Mouse (Mus musculus): Measurements from ENCODE around the gene Tshz2. TPM values are rescaled to one million over a fixed set of nuclear protein-coding genes. Genes with fewer than 3 reads are reported as not detected.

The Tshz2 gene
- polyA plus RNA-seq, 2 experiments = 0.43 to 1.5 TPM

DNA sequence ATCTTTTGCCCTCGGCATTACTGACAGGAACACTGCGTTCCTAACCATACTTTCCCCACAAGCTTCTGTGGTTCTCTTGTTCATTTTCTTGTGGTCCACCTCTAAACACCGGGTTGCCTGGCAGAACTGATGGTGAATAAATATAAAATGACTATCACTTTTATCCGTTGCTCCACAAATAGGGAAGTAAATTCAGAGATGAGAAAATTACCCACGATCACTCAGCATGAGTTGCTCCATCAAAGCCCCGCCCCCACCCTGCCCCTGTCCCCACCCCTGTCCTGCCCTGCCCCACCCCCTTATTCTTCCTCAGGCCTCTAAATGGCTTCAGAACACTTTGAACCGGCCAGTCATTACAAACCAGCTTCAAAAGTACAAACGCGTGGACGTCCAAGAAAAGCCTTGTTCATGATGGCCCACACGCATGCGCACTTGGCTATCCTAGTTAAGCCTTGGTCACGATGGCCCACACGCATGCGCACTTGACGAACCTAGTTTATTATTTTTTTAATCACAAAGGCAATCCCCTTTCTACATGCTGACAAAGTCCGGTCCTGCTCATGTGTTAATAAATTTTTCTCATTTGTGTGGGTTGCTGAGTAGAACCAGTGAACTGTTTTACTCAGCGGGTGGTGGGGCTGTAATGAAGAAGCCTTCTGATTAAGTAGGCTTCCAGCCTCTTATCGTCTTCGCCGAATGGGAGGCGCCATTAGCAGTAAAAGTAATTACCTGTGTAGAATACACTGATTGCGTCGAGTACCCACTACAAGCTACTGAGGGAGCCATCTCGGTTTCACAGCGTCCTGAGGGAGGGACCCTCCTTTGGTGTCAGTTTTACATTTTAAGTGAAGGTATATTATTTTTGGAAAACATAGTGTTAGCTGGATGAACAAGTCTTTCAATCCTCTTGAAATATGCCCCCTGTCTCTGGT, 102.9 kb downstream of the Tshz2 start:
- Histone ChIP-seq H3K9ac (replicated peaks) (no peak overlapping the region), H3K4me1 (replicated peaks; ENCODE audit: control insufficient read depth in 2 of 2, insufficient read depth in 2 of 2, low read length in 1 of 2) (peaks cover 0 to 4% of the 10 kb centered on the region in 2 experiments; a peak in 1 of 4 replicates), H3K27ac (no peak overlapping the region), H3K36me3 (replicated peaks; ENCODE audit: control insufficient read depth, insufficient read depth, low read depth) (no peaks in the 10 kb centered on the region), H3K4me3 (ENCODE audit: insufficient read depth in 1 of 2, low read depth in 2 of 2, low read length in 2 of 2) (no peak overlapping the region), H3K4me2 (ENCODE audit: low read depth) (no peak overlapping the region), H3K27me3 (ENCODE audit: control insufficient read depth, insufficient read depth, low read length) (no peaks in the 10 kb centered on the region), H3K9me3 (ENCODE audit: control insufficient read depth, low read length) (no peaks in the 10 kb centered on the region)
- WGBS (ENCODE audit: insufficient replicate concordance) = 70% methylated on average over 26 of the region's 26 CpGs
- TF ChIP-seq CTCF (IDR thresholded peaks at IDR 0.05; ENCODE audit: low read depth) (no peak), EP300 (IDR thresholded peaks at IDR 0.05; ENCODE audit: low read depth) (no peak)
- ATAC-seq (ENCODE audit: insufficient read depth) (no peak), DNase-seq (ENCODE audit: low read depth in 3 of 3, low spot score in 3 of 3) (no peak)

GRCm38 (mm10) chr2:169740996-169741395, 108.2 kb downstream of the Tshz2 start:
- WGBS (ENCODE audit: insufficient replicate concordance) = 66% methylated on average over 10 of the region's 10 CpGs
- no peaks in the 10 kb centered on the region for H3K9me3 ChIP-seq (ENCODE audit: control insufficient read depth, low read length)
- H3K27ac ChIP-seq = no peak overlapping the region
- no peak overlapping the region for H3K4me2 ChIP-seq (ENCODE audit: low read depth)
- no peak overlapping the region for H3K4me3 ChIP-seq (ENCODE audit: insufficient read depth in 1 of 2, low read depth in 2 of 2, low read length in 2 of 2)
- H3K36me3 ChIP-seq (replicated peaks; ENCODE audit: control insufficient read depth, insufficient read depth, low read depth) = no peaks in the 10 kb centered on the region
- ATAC-seq (ENCODE audit: insufficient read depth) (no peak), DNase-seq (ENCODE audit: low read depth in 3 of 3, low spot score in 3 of 3) (no peak)
- H3K9ac ChIP-seq (replicated peaks) = no peak overlapping the region
- peaks cover 0 to 5% of the 10 kb centered on the region in 2 experiments; a peak in 2 of 4 replicates for H3K4me1 ChIP-seq (replicated peaks; ENCODE audit: control insufficient read depth in 2 of 2, insufficient read depth in 2 of 2, low read length in 1 of 2)
- H3K27me3 ChIP-seq (ENCODE audit: control insufficient read depth, insufficient read depth, low read length) = no peaks in the 10 kb centered on the region
- no peak for TF ChIP-seq EP300 (IDR thresholded peaks at IDR 0.05; ENCODE audit: low read depth)
- no peak for TF ChIP-seq CTCF (IDR thresholded peaks at IDR 0.05; ENCODE audit: low read depth)

DNA sequence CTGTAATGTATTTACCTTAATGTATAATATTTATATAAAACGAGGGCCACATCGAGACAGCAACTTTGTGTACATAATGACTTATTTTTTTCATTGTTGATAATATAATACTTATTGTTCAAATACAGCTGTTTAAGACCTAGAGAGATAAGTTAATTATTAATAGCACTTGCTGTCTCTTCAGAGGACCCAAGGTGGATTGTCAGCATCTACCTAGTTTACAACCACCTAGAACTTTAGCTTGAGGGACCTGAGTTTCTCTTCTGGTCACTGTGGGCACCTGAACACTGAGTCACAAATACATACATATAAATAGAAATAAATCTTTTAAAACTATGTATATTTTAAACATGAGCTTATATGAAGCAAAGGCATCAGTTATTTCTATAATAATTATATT, 110.0 kb downstream of the Tshz2 start:
- DNase-seq (ENCODE audit: low read depth in 3 of 3, low spot score in 3 of 3) (no peak), ATAC-seq (ENCODE audit: insufficient read depth) (no peak)
- H3K27ac ChIP-seq = no peak overlapping the region
- no peaks in the 10 kb centered on the region for H3K9me3 ChIP-seq (ENCODE audit: control insufficient read depth, low read length)
- no peak overlapping the region for H3K4me3 ChIP-seq (ENCODE audit: insufficient read depth in 1 of 2, low read depth in 2 of 2, low read length in 2 of 2)
- H3K4me2 ChIP-seq (ENCODE audit: low read depth) = no peak overlapping the region
- TF ChIP-seq CTCF (IDR thresholded peaks at IDR 0.05; ENCODE audit: low read depth) = no peak
- no peak for TF ChIP-seq EP300 (IDR thresholded peaks at IDR 0.05; ENCODE audit: low read depth)
- no peaks in the 10 kb centered on the region for H3K36me3 ChIP-seq (replicated peaks; ENCODE audit: control insufficient read depth, insufficient read depth, low read depth)
- H3K9ac ChIP-seq (replicated peaks) = no peak overlapping the region
- WGBS (ENCODE audit: insufficient replicate concordance) = 50% methylated on average over 2 of the region's 2 CpGs
- H3K4me1 ChIP-seq (replicated peaks; ENCODE audit: control insufficient read depth in 2 of 2, insufficient read depth in 2 of 2, low read length in 1 of 2) = peaks cover 0 to 11% of the 10 kb centered on the region in 2 experiments; a peak in 2 of 4 replicates
- no peaks in the 10 kb centered on the region for H3K27me3 ChIP-seq (ENCODE audit: control insufficient read depth, insufficient read depth, low read length)

DNA sequence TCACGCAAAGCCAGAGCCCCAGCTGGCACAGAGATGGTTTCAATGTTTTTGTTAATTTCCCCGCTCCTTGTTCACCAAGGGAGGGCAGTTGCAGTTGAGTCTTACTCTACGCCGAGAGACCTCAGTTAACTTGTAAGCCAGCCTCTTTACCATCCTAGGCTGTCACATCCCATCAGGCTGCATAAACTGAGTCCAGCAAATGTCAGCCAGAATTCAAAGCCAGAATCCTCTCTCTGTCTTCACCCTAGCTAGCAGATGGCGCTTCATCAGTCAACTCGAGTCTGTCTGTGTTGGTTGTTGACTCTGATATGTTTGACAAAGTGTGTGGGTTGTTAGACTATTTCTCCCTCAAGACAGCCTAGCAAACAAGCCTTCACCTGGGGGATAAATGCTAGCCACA, 110.5 kb downstream of the Tshz2 start:
- no peak overlapping the region for H3K4me3 ChIP-seq (ENCODE audit: insufficient read depth in 1 of 2, low read depth in 2 of 2, low read length in 2 of 2)
- no peak for ATAC-seq (ENCODE audit: insufficient read depth)
- TF ChIP-seq EP300 (IDR thresholded peaks at IDR 0.05; ENCODE audit: low read depth) (no peak), CTCF (IDR thresholded peaks at IDR 0.05; ENCODE audit: low read depth) (no peak)
- no peaks in the 10 kb centered on the region for H3K27me3 ChIP-seq (ENCODE audit: control insufficient read depth, insufficient read depth, low read length)
- DNase-seq (ENCODE audit: low read depth in 3 of 3, low spot score in 3 of 3) = no peak
- H3K36me3 ChIP-seq (replicated peaks; ENCODE audit: control insufficient read depth, insufficient read depth, low read depth) = no peaks in the 10 kb centered on the region
- WGBS (ENCODE audit: insufficient replicate concordance) = 64% methylated on average over 6 of the region's 6 CpGs
- H3K4me2 ChIP-seq (ENCODE audit: low read depth) = no peak overlapping the region
- H3K9me3 ChIP-seq (ENCODE audit: control insufficient read depth, low read length) = no peaks in the 10 kb centered on the region
- H3K4me1 ChIP-seq (replicated peaks; ENCODE audit: control insufficient read depth in 2 of 2, insufficient read depth in 2 of 2, low read length in 1 of 2) = peaks cover 0 to 11% of the 10 kb centered on the region in 2 experiments; a peak in 2 of 4 replicates
- H3K9ac ChIP-seq (replicated peaks) = no peak overlapping the region
- no peak overlapping the region for H3K27ac ChIP-seq

GRCm38 (mm10) chr2:169743910-169744309, 111.1 kb downstream of the Tshz2 start:
- peaks cover 0 to 11% of the 10 kb centered on the region in 2 experiments; a peak in 2 of 4 replicates for H3K4me1 ChIP-seq (replicated peaks; ENCODE audit: control insufficient read depth in 2 of 2, insufficient read depth in 2 of 2, low read length in 1 of 2)
- H3K9ac ChIP-seq (replicated peaks) = no peak overlapping the region
- no peak overlapping the region for H3K4me2 ChIP-seq (ENCODE audit: low read depth)
- TF ChIP-seq CTCF (IDR thresholded peaks at IDR 0.05; ENCODE audit: low read depth) (no peak), EP300 (IDR thresholded peaks at IDR 0.05; ENCODE audit: low read depth) (no peak)
- no peak overlapping the region for H3K27ac ChIP-seq
- DNase-seq (ENCODE audit: low read depth in 3 of 3, low spot score in 3 of 3) = no peak
- no peaks in the 10 kb centered on the region for H3K36me3 ChIP-seq (replicated peaks; ENCODE audit: control insufficient read depth, insufficient read depth, low read depth)
- no peak overlapping the region for H3K4me3 ChIP-seq (ENCODE audit: insufficient read depth in 1 of 2, low read depth in 2 of 2, low read length in 2 of 2)
- no peaks in the 10 kb centered on the region for H3K27me3 ChIP-seq (ENCODE audit: control insufficient read depth, insufficient read depth, low read length)
- WGBS (ENCODE audit: insufficient replicate concordance) = 58% methylated on average over 4 of the region's 4 CpGs
- no peaks in the 10 kb centered on the region for H3K9me3 ChIP-seq (ENCODE audit: control insufficient read depth, low read length)
- ATAC-seq (ENCODE audit: insufficient read depth) = no peak

Data from liver, embryonic 14.5 days (tissue).